Comparison of ENCODE assay signal across 8 mouse cellular contexts in the genomic region with DNA sequence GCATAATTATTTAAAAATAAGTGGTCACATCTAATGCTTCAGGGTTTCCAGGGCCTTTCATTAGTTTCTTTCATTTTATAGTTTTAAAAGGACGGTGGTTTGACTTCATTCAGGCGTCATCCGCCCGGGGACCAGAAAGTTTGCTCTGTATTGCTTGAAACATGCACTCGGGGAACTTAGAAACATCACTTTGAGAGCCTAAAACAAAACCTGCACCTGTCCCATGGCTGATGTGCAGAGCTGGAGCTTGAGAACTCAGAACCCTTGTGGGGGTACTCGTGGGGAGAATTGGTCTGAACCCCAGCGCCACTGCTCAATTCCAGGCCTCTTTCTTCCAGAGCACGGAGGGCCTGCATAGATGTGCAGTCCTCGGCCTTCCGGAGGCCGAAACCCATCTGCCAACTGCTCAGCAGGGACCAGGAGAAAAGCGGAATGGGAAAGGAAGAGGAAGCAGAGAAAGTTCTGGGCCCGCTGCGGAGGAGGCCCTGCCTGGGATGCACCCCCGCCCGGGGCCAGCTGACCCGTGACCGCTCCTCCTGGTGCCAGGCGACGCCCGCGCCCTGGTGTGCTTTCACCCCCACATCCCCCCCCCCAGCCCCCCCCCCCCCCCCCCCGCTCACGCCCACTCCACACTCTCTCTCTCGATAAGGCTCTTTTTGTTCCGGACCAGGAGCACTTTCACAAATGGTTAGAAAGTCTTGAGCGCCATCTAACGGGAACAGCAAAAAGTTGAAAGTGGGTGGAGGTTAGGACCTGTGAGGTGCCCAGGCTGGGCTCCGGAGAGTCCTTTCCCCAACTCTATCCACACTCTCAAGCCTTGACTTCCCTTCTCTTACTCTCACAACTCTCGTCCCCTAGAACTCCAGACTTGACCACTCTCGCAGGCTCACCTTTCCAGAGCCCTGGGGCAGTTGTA. TPM values are rescaled to one million over a fixed set of nuclear protein-coding genes. Genes with fewer than 3 reads are reported as not detected.
DNase-seq lines count a peak whose midpoint lies in the region; ATAC-seq and TF ChIP-seq lines count a peak whose summit lies in the region.

No protein-coding gene starts in this region.

- peak; percentile 62 for TF ChIP-seq CTCF in cortical plate, adult 2 months (IDR thresholded peaks at IDR 0.05; ENCODE audit: extremely low read depth, insufficient read depth, low read length)
- TF ChIP-seq CTCF in lung, postnatal 0 days (IDR thresholded peaks at IDR 0.05), result peak; percentile 70

- no peaks in the 10 kb centered on the region for H3K4me1 ChIP-seq in cortical plate, adult 2 months (ENCODE audit: control insufficient read depth, insufficient read depth, low read length)
- H3K4me1 ChIP-seq in heart, embryonic 14.5 days (ENCODE audit: control insufficient read depth in 2 of 2, insufficient read depth in 2 of 2, low read length in 2 of 2), result peaks cover 2 to 11% of the 10 kb centered on the region in 2 experiments; a peak in 3 of 4 replicates
- peaks cover 13% of the 10 kb centered on the region for H3K4me1 ChIP-seq in lung, postnatal 0 days (ENCODE audit: insufficient read depth, low read depth, low read length)

- peak overlapping the region; percentile 87 for H3K4me2 ChIP-seq in heart, embryonic 14.5 days (ENCODE audit: low read length)
- H3K4me2 ChIP-seq in lung, postnatal 0 days (replicated peaks; ENCODE audit: low read depth, low read length), result peak overlapping the region; percentile 73

- peaks cover 78% of the 10 kb centered on the region for H3K27me3 ChIP-seq in heart, embryonic 14.5 days (ENCODE audit: control insufficient read depth, insufficient read depth, low read length)
- peaks cover 32% of the 10 kb centered on the region; the same call in 1 of the 2 replicates for H3K27me3 ChIP-seq in lung, postnatal 0 days (replicated peaks; ENCODE audit: insufficient read depth, low read length)
- H3K27me3 ChIP-seq in splenic B cell, adult 2 months (ENCODE audit: control insufficient read depth, insufficient read depth, low read length, poor library complexity, severe bottlenecking), result 0 out of 2 replicates have a peak, but pooled peaks cover 3% of the 10 kb centered on the region

- no peaks in the 10 kb centered on the region for H3K9me3 ChIP-seq in heart, embryonic 14.5 days (ENCODE audit: control insufficient read depth, low read length)
- no peaks in the 10 kb centered on the region for H3K9me3 ChIP-seq in lung, postnatal 0 days (ENCODE audit: low read length)

- no peak for ATAC-seq in heart, embryonic 14.5 days (ENCODE audit: insufficient number of reproducible peaks, insufficient read depth, low FRiP score, low read depth)
- ATAC-seq in lung, postnatal 0 days, result peak; percentile 69
- ATAC-seq in activated CD4-positive, CD25-positive, alpha-beta regulatory T cell, adult 4 months, result no peak

- DNase-seq in urinary bladder, postnatal 25 days (ENCODE audit: low spot score), result peak; percentile 22
- no peak for DNase-seq in urinary bladder, adult 2 months (ENCODE audit: low spot score)
- peak; percentile 82 for DNase-seq in kidney, postnatal 14 days
- DNase-seq in lung, postnatal 0 days (ENCODE audit: low spot score), result peak; percentile 79
- peak; percentile 45 for DNase-seq in splenic B cell, adult 2 months (ENCODE audit: low read depth, low spot score)

- H3K27ac ChIP-seq in cortical plate, adult 2 months (ENCODE audit: insufficient read depth, low read length), result peak overlapping the region; percentile 96
- H3K27ac ChIP-seq in heart, embryonic 14.5 days (replicated peaks in 1 of 2; ENCODE audit: control insufficient read depth in 1 of 2, insufficient read depth in 1 of 2, low read depth in 2 of 2, low read length in 2 of 2), result no peak overlapping the region
- no peak overlapping the region for H3K27ac ChIP-seq in lung, postnatal 0 days (ENCODE audit: low read length)

- peak overlapping the region; percentile 82 for H3K4me3 ChIP-seq in cortical plate, adult 2 months (ENCODE audit: insufficient read depth, low read length)
- H3K4me3 ChIP-seq in heart, embryonic 14.5 days (ENCODE audit: control insufficient read depth in 1 of 2, insufficient read depth in 1 of 2, low read depth in 1 of 2, low read length in 2 of 2), result peak overlapping the region; percentile 41 to 48
- peak overlapping the region; percentile 36 for H3K4me3 ChIP-seq in lung, postnatal 0 days (ENCODE audit: low read depth, low read length)

- peak overlapping the region; percentile 57 for H3K9ac ChIP-seq in heart, embryonic 14.5 days (ENCODE audit: low read length)
- H3K9ac ChIP-seq in lung, postnatal 0 days (replicated peaks; ENCODE audit: low read depth), result no peak overlapping the region

- peak; percentile 68 for TF ChIP-seq POLR2A in cortical plate, adult 2 months (IDR thresholded peaks at IDR 0.05; ENCODE audit: extremely low read depth, insufficient read depth, low read length)

- H3K36me3 ChIP-seq in heart, embryonic 14.5 days (ENCODE audit: control insufficient read depth, insufficient read depth, low read length), result no peaks in the 10 kb centered on the region
- no peaks in the 10 kb centered on the region for H3K36me3 ChIP-seq in lung, postnatal 0 days (ENCODE audit: insufficient read depth, low read length)
- H3K36me3 ChIP-seq in splenic B cell, adult 2 months (ENCODE audit: control insufficient read depth, insufficient read depth, low read length, poor library complexity, severe bottlenecking), result no peaks in the 10 kb centered on the region

- under 1% methylated on average over 27 of the region's 31 CpGs for WGBS in heart, embryonic 14.5 days
- 1% methylated on average over 22 of the region's 31 CpGs for WGBS in lung, postnatal 0 days

- TF ChIP-seq EP300 in lung, postnatal 0 days (IDR thresholded peaks at IDR 0.05), result no peak

RNA-seq across cellular contexts. Expression of a gene that starts 18.7 kb away (rescaled TPM):
- 0.21 and 0.22 TPM in 2 replicates for polyA plus RNA-seq in urinary bladder, adult 2 months (2012; rRNA removed)
- 37.5 and 39.1 TPM in 2 replicates for polyA plus RNA-seq in cortical plate, adult 2 months (2012; rRNA removed)
- polyA plus RNA-seq in heart, embryonic 14.5 days (2014; fragmentation: Nextera tagmentation; extraction: Ambion mirVana), result 0.03 TPM in 1 of 2 replicates, not detected in the other
- 0.05 and 0.10 TPM in 2 replicates for polyA plus RNA-seq in lung, postnatal 0 days (2015; fragmentation: Nextera tagmentation; extraction: Ambion mirVana)
- under 1 TPM in 1 of 2 experiments, not detected in 1; 0.05 TPM for polyA plus RNA-seq in activated CD4-positive, CD25-positive, alpha-beta regulatory T cell, adult 4 months (2017; shearing (Covaris generic))

Comparison
In these comparisons a context has a peak if more than half of its experiments do, and no peak if none do; other contexts are left out.
1. RNA of a gene that starts 18.7 kb away (polyA plus RNA-seq): 37.5 to 39.1 TPM in cortical plate, adult 2 months; 0.21 to 0.22 TPM in urinary bladder, adult 2 months, 0.05 TPM in activated CD4-positive, CD25-positive, alpha-beta regulatory T cell, adult 4 months, 0.05 to 0.10 TPM in lung, postnatal 0 days and 0.03 TPM in heart, embryonic 14.5 days; every median in the first group is over 10 times any median in the second.
2. Peak in every context shown above with its lines, with median percentiles within 50 percentile points of each other: H3K4me3 ChIP-seq.